Mouse (Mus musculus) brain, embryonic 14.5 days (tissue): ENCODE data around the gene Dpf3. TPM values are rescaled to one million over a fixed set of nuclear protein-coding genes. Genes with fewer than 3 reads are reported as not detected.

ENCODE experiments used
- DNase-seq: peaks from one replicate; pipeline ENCODE4 v3.0.0-alpha.2; 2011; ENCODE audit warnings: low read depth
- CTCF ChIP-seq: fragments of 200-500 bp; IDR thresholded peaks from 2 replicates; pipeline ENCODE4 v1.5.1; 2012; ENCODE audit warnings: inconsistent platforms, mild to moderate bottlenecking, moderate library complexity, borderline replicate concordance; ENCODE audit not compliant: insufficient read depth, insufficient read length; ENCODE audit errors: extremely low read depth
- POLR2A ChIP-seq: fragments of 200-500 bp; IDR thresholded peaks from 2 replicates; pipeline ENCODE4 v1.6.1; 2012; ENCODE audit warnings: mild to moderate bottlenecking, inconsistent platforms, borderline replicate concordance; ENCODE audit not compliant: poor library complexity, insufficient read depth, insufficient read length, severe bottlenecking; ENCODE audit errors: extremely low read depth
- polyA plus RNA-seq: library from polyadenylated mRNA; depleted of rRNA; stranded (reverse); fragments of >200 nt; gene quantifications from 2 replicates; pipeline ENCODE4 v1.2.3, GENCODE M21; 2012

The Dpf3 gene
- polyA plus RNA-seq, 1 experiment, result 20.9 TPM

- DNase-seq, result no peak
- no peak for TF ChIP-seq POLR2A
- no peak for TF ChIP-seq CTCF
Measured at GRCm38 (mm10) chr12:83425736-83426135, 61.8 kb downstream of the Dpf3 start.

- peak; percentile 78 for DNase-seq
- TF ChIP-seq CTCF, result no peak
- TF ChIP-seq POLR2A, result no peak
Measured at GRCm38 (mm10) chr12:83424720-83425444, 62.6 kb downstream of the Dpf3 start.

- DNase-seq, result peak; percentile 11
Measured at GRCm38 (mm10) chr12:83424086-83424719, 63.3 kb downstream of the Dpf3 start.

GRCm38 (mm10) chr12:83420346-83420745, 67.2 kb downstream of the Dpf3 start:
- DNase-seq, result no peak
- TF ChIP-seq CTCF (no peak), POLR2A (no peak)

More at GRCm38 (mm10) chr12:83424086-83424719, 63.3 kb downstream of the Dpf3 start:
- TF ChIP-seq CTCF (no peak), POLR2A (no peak)

DNA sequence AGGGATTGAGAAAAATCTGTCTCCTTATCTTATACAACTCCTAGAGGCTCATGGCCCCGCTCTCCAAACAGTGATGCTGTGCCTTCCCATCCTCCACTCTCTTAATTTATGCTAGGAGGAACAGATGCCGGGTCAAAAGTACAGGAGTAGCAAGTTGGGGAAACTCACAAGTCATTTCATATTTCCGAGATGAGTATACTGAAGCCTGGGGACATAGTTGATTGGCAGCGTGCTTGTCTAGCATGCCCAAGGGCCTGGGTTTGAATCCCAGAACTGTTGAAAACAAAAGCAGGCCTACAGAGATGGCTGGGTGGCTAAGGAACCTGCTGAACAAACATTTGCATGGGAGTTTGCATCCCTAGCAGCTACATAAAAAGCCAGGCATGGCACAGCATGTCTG, 72.3 kb downstream of the Dpf3 start:
- no peak for DNase-seq
- no peak for TF ChIP-seq CTCF
- TF ChIP-seq POLR2A, result no peak

- TF ChIP-seq POLR2A, result no peak
- no peak for TF ChIP-seq CTCF
- DNase-seq, result no peak
Measured at GRCm38 (mm10) chr12:83413684-83414083, 73.8 kb downstream of the Dpf3 start.

DNA sequence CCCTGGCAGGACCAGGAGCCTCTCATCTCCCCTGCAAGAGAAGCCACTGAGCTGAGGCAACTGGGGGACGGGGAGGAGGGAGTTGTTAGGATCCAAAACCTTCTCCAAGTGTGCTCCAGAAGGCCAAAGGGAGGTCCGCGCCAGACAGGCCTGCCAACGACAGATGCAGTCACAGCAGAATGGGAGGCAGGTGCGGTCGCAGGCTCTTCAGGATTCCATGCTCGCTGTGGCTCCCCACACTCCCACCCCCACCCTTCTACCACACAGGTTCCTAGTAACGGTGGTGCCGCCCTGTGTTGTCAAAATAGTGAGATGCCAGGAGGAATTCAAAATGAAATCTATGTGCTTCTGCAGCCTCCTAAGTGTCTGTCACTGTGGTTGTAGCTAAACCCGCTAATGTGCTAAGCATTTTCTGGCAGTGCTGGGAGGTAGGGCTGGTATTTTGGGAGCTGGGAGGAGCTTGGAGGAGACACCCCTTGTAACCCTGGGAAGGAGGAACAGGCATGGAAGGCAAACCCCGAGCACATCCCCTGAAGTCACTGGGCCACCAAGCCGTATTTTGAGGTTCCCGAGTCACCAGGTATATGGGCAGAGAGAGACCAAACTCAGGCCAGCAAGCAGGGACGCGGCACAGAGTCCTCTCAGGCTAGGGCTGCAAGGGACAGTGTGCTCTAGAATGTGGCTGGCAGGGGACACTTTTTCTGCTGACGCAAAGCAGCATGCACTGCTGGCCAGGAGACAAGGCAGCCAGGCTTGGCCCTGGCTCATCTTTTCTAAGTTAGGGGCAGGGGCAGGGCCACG, 75.6 kb downstream of the Dpf3 start:
- no peak for TF ChIP-seq CTCF
- no peak for TF ChIP-seq POLR2A
- DNase-seq, result peak; percentile 82

DNA sequence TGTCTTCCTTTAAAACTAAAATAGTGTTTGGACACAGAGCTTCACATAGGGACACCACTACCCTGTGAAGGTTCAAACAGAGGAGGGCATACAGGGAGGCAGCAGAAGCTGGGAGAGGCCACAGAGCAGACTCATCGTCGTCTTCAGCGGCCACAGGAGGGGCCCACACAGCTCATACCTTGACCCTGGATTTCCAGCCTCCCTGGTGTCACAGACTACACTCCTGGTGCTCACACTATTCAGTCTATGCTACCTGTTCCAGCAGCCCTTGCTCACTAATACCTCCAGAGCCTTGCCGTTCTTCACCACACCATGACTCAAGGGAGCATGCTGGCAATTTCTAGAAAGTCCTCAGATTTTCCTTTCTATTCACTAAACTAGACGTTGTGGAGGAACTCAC, 76.5 kb downstream of the Dpf3 start:
- no peak for DNase-seq
- TF ChIP-seq CTCF (no peak), POLR2A (no peak)

- DNase-seq, result no peak
- TF ChIP-seq CTCF, result no peak
- TF ChIP-seq POLR2A, result no peak
Measured at GRCm38 (mm10) chr12:83405374-83406125, 82.0 kb downstream of the Dpf3 start.

GRCm38 (mm10) chr12:83402270-83402669, 85.2 kb downstream of the Dpf3 start:
- TF ChIP-seq POLR2A, result no peak
- TF ChIP-seq CTCF, result no peak
- no peak for DNase-seq

- peak; percentile 37 for DNase-seq
- TF ChIP-seq CTCF (no peak), POLR2A (no peak)
Measured at GRCm38 (mm10) chr12:83392011-83392410, 95.5 kb downstream of the Dpf3 start.

DNA sequence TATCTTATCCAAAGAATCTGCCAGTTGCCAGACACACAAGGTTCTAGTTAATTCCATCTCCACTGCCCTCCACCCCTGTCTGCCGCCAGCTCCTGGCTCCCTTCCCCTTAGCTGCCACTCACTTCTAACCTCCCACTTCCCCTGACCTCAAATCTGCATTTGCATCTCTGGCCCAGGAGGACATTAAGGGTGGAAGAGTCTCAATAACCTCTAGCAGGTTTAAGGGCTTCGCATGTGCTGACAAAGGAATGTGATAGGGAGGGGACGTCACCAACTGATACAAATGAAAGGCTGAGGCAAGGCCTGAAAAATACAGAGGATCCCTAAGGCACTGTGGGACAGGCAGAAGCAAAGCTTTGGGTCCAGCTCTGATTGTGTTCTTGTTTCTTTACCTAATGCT, 100.0 kb downstream of the Dpf3 start:
- TF ChIP-seq POLR2A (no peak), CTCF (no peak)
- no peak for DNase-seq
